Mouse (Mus musculus): ENCODE data around the gene Tm9sf2. TPM values are rescaled to one million over a fixed set of nuclear protein-coding genes. Genes with fewer than 3 reads are reported as not detected.
"Not testable (repeated sequence)": the region's sequence is repeated elsewhere in the genome, so short reads cannot be mapped to it uniquely, and the experiment has no call there.

The Tm9sf2 gene
- total RNA-seq, 2 experiments from 2014 or later, result 64.4 to 65.5 TPM

- no peak for DNase-seq (ENCODE audit: low spot score)
Measured at GRCm38 (mm10) chr14:122096331-122096730, 10.5 kb upstream of the Tm9sf2 start.

- no peak for DNase-seq (ENCODE audit: low spot score)
Measured at GRCm38 (mm10) chr14:122099584-122099983, 7.3 kb upstream of the Tm9sf2 start.

GRCm38 (mm10) chr14:122101890-122102289, 4.9 kb upstream of the Tm9sf2 start:
- not testable (repeated sequence) for DNase-seq (ENCODE audit: low spot score)

- peak; percentile 95 for DNase-seq (ENCODE audit: low spot score)
Measured at GRCm38 (mm10) chr14:122104881-122105280, 2.0 kb upstream of the Tm9sf2 start.

DNA sequence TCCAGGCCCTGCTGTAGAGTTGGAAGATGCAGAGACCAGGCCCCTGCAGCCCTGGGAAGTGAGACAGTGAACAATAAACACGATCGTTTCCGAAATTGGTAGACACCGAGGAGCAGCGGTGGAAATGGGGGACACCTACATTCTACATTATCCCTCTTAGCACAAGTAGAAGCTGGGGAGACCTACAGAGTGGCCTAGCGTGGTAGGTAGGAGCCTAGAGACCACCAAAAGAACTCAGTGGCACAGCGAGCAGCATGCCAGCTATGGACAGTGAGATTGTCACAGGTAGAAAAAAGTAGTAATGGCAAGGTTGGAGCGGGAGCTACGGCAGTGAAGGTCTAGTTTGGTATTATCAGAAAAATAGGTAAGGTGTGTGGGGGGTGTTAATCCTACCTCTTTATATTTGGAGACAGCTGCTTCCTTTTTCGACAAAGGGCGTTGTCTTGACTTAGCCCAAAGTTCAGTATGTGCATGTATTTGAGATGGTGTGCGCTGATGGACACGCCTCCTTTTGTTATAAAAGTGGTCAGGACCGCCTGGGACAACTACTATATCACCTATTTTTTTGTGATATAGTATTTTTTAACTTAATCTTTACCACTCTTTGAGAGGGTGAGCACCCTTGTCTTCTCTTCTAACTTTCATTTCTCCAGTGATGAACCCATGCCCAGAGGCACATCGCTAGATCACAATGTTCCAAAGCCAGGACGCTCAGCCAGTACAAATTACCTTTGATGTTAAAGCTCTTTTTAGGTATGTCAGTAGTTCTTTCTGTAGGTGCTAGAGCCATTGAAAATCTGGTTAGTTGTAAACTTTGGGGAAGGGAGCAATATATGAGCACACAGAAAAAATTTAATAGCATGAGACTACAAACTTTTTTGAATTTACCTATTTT, 1.2 kb upstream of the Tm9sf2 start:
- no peak for DNase-seq (ENCODE audit: low spot score)

DNA sequence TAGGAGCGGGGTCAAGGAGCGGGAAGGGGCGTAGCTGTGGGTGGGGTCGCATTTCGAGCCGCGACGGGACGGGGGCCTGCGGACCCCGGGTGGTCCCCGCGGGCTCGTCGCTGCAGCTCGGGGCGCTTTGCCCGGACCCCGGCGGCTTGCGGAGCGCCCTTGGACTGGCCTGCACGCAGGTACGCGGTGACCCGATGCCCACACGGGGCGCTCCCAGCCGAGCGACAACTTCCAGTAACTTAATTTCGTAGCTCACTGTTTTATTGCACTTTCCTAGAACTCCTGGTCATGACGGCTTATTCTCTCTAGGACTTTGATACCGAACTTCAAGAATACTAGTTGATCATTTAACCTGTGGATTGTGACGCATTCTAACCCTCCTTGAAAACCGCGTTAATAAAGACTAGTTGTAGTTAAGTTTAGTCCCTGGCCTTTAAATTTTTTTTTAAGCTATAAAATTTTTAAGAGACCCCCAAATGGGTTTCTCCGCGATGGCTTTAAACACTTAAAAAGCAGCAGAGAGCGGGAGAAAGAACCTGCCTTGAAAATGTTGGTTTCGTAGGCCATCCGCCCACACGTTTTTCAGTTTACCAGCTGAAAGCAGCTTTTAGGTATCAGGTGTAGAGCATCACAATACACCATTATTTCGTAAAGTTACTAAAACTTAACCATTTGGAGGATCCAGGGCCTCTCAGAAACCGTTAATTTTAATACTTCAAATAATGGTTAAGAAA, 810 bp downstream of the Tm9sf2 start:
- peak; percentile 20 for DNase-seq (ENCODE audit: low spot score)

DNA sequence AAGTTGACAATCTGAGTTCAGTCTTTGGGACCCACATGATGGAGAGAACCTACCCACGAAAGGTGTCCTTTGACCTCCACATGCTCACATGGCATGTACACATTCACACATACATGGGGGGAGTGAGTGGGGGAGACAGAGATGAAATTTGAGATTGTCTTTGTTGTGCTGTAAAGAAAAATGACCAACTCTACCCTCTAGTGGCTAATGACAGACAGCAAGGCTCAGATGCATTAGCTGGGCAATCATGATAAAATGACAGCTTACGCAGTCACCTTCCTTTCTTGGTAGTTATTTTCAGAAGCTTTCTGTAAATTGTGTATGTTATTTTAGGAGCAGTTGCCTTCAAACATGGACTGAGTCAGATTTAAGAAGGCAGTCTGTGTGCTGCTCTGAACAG, 4.8 kb downstream of the Tm9sf2 start:
- no peak for DNase-seq (ENCODE audit: low spot score)

DNA sequence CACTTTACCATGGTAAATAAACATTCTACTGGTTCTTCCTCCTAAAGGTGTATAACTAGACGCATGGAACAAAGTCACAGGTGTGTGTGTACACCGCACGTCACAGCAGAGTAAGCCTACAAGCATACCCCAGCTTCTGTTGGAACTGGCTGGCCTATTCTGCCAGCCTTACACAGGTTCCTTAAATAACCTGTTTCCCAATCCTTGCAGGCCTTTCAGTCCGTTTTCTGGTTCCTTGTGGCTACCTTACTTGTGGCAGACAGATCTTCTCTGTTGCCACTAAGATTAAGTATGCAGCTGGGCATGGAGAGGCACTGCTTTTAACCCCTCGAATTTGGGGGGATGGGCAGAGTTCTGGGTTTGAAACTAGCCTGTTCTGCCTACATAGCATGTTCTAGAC, 5.5 kb downstream of the Tm9sf2 start:
- no peak for DNase-seq (ENCODE audit: low spot score)

GRCm38 (mm10) chr14:122116200-122116599, 9.4 kb downstream of the Tm9sf2 start:
- peak; percentile 23 for DNase-seq (ENCODE audit: low spot score)

DNA sequence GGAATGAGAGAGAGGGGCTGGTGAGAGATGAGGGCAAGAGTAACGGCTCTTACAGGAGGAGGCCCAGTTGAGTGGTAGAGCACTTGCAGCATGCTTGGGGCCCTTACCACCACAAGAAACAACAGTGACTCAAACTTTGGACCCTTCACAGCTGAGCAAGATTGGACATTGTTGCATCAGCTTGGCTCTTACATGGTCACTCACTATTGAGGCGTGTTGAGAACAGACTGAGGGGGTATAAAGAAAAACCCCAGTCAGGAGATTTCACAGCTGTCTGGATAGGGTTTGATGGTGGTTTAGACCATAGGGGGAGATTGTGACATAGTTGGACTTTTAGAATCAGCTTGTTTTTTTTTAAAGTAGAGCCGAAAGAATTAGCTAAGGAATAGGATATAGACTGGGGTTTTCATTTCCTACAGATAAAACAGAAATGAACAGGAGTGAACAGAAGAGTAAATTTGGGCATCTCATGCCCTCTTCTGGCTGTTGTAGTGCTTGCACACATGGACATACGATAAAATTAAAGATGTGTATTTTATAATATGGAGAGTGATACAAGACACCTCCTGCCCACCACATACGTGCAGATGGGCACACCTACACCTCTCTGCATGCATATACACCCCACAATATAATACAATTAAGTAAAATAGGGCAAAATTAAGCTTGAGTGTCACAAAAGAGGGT, 23.4 kb downstream of the Tm9sf2 start:
- DNase-seq (ENCODE audit: low spot score), result no peak

DNA sequence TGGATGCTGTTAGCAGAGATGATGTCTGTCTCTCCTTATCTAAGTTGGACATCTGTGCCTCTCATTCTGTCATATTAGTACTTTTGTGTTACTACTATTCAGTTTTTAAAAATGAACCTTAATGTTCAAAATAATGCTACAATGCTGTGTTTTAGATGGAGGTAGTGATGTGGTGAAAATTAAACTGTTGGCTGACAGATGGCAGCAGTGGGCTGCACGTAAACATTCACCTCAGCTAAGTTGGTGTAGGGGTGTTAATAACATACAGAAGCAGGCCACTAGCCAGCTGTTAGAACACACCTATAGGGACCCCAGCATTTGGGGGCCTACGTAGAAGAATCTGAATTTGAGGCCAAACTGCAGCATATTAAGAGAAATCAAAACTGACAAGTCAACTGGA, 24.8 kb downstream of the Tm9sf2 start:
- DNase-seq (ENCODE audit: low spot score), result no peak

DNA sequence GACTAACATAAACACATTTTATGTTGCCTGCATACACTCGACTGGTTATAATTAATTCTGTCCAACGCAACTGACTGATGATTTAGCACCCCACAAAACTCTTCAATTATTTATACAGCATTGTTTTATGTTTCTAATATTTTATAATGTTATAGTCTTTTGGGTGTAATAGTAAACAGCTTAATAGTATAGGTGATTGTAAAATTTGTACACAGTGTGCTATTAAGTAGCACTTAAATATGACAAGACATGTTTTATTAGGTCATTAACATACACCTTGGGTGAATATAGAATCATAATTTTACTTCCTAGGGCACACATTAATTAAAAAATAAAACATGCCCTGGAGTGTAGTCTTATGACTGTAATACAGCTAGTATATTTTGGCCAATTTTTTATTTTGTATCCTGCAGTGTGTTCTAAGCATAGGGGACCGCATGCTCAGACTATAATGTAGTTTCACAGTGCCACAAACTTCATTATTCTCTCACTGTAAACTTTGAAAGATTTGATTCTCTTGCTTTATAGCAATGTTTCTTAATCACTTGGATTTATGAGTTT, 29.6 kb downstream of the Tm9sf2 start:
- DNase-seq (ENCODE audit: low spot score), result no peak

DNA sequence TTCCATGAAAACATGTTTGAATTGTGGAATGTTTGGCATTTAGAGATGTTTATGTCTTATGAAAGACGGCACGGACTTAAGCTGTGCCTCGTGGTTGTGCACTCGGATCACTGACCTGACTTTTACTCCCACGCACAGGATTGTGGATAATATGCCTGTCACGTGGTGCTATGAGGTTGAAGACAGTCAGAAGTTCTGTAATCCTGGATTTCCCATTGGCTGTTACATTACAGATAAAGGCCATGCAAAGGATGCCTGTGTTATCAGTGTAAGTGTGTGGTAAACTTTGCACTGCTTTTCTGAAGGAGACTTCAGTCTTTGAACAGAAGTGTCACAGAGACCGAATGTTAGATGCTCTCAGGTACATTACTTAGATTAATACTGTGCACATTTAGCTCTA, 30.4 kb downstream of the Tm9sf2 start:
- DNase-seq (ENCODE audit: low spot score), result no peak

- no peak for DNase-seq (ENCODE audit: low spot score)
Measured at GRCm38 (mm10) chr14:122140126-122140525, 33.3 kb downstream of the Tm9sf2 start.

DNA sequence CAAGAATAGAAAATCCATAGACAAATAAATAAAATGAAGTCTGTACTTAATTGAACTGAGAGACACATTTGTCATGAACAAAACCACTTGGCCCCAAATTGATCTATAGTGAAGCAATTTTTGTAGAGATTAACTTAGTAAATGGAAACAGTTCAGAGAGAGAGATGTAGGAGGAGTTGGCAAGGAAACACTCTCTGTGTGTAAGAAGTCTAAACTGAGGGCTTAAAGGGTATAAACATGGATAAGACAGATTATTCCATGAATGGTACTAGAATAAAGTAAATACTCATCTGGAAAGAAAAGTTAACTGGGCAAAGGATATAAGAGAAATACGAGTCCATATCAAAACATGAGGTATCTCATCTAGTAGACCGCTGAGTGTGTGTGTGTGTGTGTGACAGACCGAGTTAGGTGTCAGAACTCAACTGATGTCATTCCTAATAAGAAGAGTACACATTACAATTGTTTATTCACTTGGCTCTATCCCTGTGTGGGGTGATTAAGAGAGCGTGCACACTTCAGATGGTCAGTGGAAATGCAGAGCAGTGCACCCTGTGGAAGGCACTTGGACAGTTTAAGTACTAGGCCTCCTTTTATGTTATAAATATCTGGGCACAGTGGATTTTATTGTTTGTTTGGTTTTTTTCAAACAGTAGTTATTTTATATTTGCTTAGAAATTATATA, 36.9 kb downstream of the Tm9sf2 start:
- no peak for DNase-seq (ENCODE audit: low spot score)

DNA sequence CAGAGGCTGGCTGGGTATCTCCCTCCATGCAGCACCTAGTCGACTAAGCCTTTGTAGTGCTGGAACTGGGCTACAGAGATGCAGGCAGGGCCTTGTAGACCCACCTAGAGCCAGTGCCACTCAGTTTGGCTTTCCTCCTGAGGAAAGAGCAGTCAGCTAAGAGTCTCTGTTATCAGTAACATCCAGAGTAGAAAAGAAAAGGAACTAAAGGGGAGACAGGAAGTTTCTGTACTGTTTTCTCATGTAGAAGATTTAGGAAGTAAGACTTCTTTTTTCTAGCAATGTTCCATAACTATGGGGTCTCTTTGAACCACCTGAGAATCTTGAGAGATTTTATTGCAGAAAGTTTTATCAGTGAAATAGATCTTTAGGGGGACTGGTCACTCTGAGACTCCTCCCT, 38.5 kb downstream of the Tm9sf2 start:
- no peak for DNase-seq (ENCODE audit: low spot score)

- DNase-seq (ENCODE audit: low spot score), result no peak
Measured at GRCm38 (mm10) chr14:122150616-122151015, 43.8 kb downstream of the Tm9sf2 start.

DNA sequence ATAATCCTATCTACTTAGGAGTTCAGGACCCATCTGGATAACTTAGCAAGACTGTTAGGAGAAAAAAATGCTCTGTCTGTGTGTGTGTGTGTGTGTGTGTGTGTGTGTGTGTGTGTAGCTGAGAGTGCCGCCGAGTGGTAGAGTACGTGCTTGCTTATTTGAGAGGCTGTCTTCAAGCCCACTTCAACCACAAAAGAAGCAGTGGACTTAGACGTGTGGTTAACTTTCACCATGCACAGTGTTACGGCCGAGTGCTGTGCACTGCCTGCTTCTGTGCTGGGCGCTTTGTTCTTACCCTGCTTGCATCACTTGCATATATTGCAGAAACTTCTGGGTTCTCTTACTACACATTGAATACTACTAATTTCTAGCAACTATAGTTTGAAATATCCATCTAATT, 50.9 kb downstream of the Tm9sf2 start:
- no peak for DNase-seq (ENCODE audit: low spot score)

DNA sequence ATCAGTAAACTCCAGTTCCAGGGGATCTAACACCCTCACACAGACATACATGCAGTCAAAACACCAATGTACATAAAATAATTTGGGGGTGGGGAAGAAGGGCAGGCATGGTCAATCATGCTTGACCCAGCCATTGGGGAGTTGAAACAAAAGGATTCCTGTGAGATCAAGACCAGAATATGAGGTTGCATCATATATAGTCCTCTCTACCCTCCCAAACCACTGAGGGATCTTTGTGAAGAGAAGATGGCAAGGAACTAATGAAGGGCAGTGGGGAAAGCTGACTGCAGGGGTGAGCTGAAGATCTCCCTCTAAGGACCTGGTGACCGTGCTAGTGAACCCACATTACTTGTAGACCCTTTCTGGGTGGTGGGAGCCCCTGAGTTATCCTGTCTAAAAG, 54.1 kb downstream of the Tm9sf2 start:
- DNase-seq (ENCODE audit: low spot score), result no peak

- no peak for DNase-seq (ENCODE audit: low spot score)
Measured at GRCm38 (mm10) chr14:122168912-122169311, 62.1 kb downstream of the Tm9sf2 start.

DNA sequence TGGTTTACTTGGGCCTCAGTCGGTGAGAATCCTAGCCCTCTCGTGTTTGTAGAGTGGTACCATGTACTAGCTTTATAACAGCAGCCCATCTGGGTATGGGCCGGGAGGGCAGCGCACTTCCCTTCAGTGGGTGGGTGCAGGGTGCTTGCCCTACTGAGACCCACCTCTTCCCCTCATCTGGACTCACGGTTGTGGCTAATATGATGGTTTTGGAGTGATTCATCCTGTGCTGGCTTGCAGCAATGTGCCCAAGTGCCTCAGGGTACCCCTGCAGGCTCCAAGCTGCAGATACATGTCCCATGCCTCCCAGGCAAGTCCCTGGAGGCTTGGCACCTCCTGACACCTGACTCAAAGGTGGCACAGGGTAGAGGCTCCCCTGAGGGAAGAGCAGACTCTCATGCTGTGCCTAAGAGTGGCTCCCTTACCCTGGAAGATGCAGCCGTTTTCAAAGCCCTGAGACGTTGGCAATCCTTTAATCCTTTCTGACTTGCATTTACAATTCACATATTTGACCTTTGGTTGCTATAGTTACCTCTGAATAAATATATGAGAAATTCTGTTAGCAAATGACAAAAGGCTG, 63.5 kb downstream of the Tm9sf2 start:
- no peak for DNase-seq (ENCODE audit: low spot score)

Data from gastrocnemius, adult 18-20 months (tissue).